Mouse (Mus musculus): ENCODE measurements around the gene Spin1. TPM values are rescaled to one million over a fixed set of nuclear protein-coding genes. Genes with fewer than 3 reads are reported as not detected.

Gene Spin1
- polyA plus RNA-seq, 1 experiment from 2014 or later = 110 TPM

- no peak overlapping the region for H3K4me2 ChIP-seq
- no peak overlapping the region for H3K9ac ChIP-seq
- DNase-seq = no peak
- no peaks in the 10 kb centered on the region for H3K4me1 ChIP-seq (ENCODE audit: insufficient read depth)
- WGBS = 93% methylated on average over 11 of the region's 11 CpGs
- ATAC-seq (ENCODE audit: insufficient read depth) = no peak
- H3K4me3 ChIP-seq (ENCODE audit: low read depth, low read length) = no peak overlapping the region
- no peak for TF ChIP-seq CTCF (IDR thresholded peaks at IDR 0.05; ENCODE audit: low read depth)
- H3K36me3 ChIP-seq (ENCODE audit: insufficient read depth) = no peaks in the 10 kb centered on the region
- no peak overlapping the region for H3K27ac ChIP-seq (ENCODE audit: low read depth)
- H3K9me3 ChIP-seq (ENCODE audit: low read depth, low read length) = no peaks in the 10 kb centered on the region
- H3K27me3 ChIP-seq (ENCODE audit: insufficient read depth, low read length) = no peaks in the 10 kb centered on the region
These were observed 14.7 kb upstream of the Spin1 start for GRCm38 (mm10) chr13:51085941-51086340.

DNA sequence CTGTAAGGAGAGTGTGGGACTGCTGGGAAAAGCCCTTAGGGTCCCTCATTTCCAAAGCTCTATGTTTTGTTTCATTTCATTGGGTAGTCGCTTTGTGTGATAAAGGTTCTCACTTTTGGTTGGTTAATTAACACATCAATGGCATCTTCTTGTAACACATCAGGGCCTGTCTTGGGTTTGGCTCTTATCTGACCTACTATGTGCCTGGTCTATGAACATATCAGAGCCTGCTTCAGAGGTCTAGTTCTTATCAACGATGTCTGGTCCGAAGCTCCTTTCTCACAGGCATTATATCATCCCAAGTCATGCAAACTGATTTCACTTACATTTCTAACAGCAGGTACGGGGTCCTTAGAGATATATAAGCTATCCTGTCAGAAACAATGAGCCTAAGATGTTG, 13.4 kb upstream of the Spin1 start:
- no peaks in the 10 kb centered on the region for H3K9me3 ChIP-seq (ENCODE audit: low read depth, low read length)
- no peak overlapping the region for H3K9ac ChIP-seq
- no peak for ATAC-seq (ENCODE audit: insufficient read depth)
- H3K4me1 ChIP-seq (ENCODE audit: insufficient read depth) = no peaks in the 10 kb centered on the region
- DNase-seq = no peak
- 82% methylated on average over 4 of the region's 4 CpGs for WGBS
- H3K4me2 ChIP-seq = no peak overlapping the region
- no peaks in the 10 kb centered on the region for H3K36me3 ChIP-seq (ENCODE audit: insufficient read depth)
- no peak overlapping the region for H3K27ac ChIP-seq (ENCODE audit: low read depth)
- TF ChIP-seq CTCF (IDR thresholded peaks at IDR 0.05; ENCODE audit: low read depth) = no peak
- no peaks in the 10 kb centered on the region for H3K27me3 ChIP-seq (ENCODE audit: insufficient read depth, low read length)
- no peak overlapping the region for H3K4me3 ChIP-seq (ENCODE audit: low read depth, low read length)

GRCm38 (mm10) chr13:51088207-51088606, 12.5 kb upstream of the Spin1 start:
- Histone ChIP-seq H3K4me1 (ENCODE audit: insufficient read depth) (no peaks in the 10 kb centered on the region), H3K36me3 (ENCODE audit: insufficient read depth) (no peaks in the 10 kb centered on the region), H3K9me3 (ENCODE audit: low read depth, low read length) (no peaks in the 10 kb centered on the region), H3K4me2 (no peak overlapping the region), H3K27me3 (ENCODE audit: insufficient read depth, low read length) (no peaks in the 10 kb centered on the region), H3K4me3 (ENCODE audit: low read depth, low read length) (no peak overlapping the region), H3K9ac (no peak overlapping the region), H3K27ac (ENCODE audit: low read depth) (no peak overlapping the region)
- ATAC-seq (ENCODE audit: insufficient read depth) (no peak), DNase-seq (no peak)
- 68% methylated on average over 4 of the region's 4 CpGs for WGBS
- no peak for TF ChIP-seq CTCF (IDR thresholded peaks at IDR 0.05; ENCODE audit: low read depth)

DNA sequence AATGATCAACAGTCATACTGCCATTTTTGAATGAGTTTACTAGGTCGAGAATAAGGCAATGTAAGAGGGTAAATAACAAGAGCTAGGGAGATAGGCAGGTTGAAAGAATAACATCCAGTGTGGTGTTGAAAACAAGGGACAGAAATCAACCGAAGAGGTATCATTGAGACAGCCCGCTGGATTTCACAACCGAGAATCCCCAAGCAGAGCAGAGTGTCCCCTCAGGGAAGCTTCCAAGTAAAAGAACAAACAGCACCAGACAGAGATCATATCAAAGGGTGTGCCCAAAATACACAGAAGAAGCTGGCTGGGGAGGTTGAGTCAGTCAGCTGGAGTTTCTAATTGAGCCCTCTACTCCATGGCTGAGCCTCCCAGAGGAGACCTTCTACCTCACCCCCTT, 11.6 kb upstream of the Spin1 start:
- no peak overlapping the region for H3K4me2 ChIP-seq
- no peak overlapping the region for H3K4me3 ChIP-seq (ENCODE audit: low read depth, low read length)
- H3K9me3 ChIP-seq (ENCODE audit: low read depth, low read length) = no peaks in the 10 kb centered on the region
- DNase-seq (no peak), ATAC-seq (ENCODE audit: insufficient read depth) (no peak)
- no peak overlapping the region for H3K27ac ChIP-seq (ENCODE audit: low read depth)
- no peaks in the 10 kb centered on the region for H3K27me3 ChIP-seq (ENCODE audit: insufficient read depth, low read length)
- no peaks in the 10 kb centered on the region for H3K36me3 ChIP-seq (ENCODE audit: insufficient read depth)
- H3K9ac ChIP-seq = no peak overlapping the region
- no peak for TF ChIP-seq CTCF (IDR thresholded peaks at IDR 0.05; ENCODE audit: low read depth)
- H3K4me1 ChIP-seq (ENCODE audit: insufficient read depth) = no peaks in the 10 kb centered on the region
- WGBS = 82% methylated on average over 4 of the region's 4 CpGs

- TF ChIP-seq CTCF (IDR thresholded peaks at IDR 0.05; ENCODE audit: low read depth) = no peak
- H3K9ac ChIP-seq = no peak overlapping the region
- H3K4me3 ChIP-seq (ENCODE audit: low read depth, low read length) = no peak overlapping the region
- no peaks in the 10 kb centered on the region for H3K4me1 ChIP-seq (ENCODE audit: insufficient read depth)
- ATAC-seq (ENCODE audit: insufficient read depth) = no peak
- 39% methylated on average over 5 of the region's 5 CpGs for WGBS
- H3K36me3 ChIP-seq (ENCODE audit: insufficient read depth) = no peaks in the 10 kb centered on the region
- DNase-seq = no peak
- H3K27ac ChIP-seq (ENCODE audit: low read depth) = no peak overlapping the region
- H3K9me3 ChIP-seq (ENCODE audit: low read depth, low read length) = no peaks in the 10 kb centered on the region
- H3K27me3 ChIP-seq (ENCODE audit: insufficient read depth, low read length) = no peaks in the 10 kb centered on the region
- no peak overlapping the region for H3K4me2 ChIP-seq
These were observed 10.5 kb upstream of the Spin1 start for GRCm38 (mm10) chr13:51090105-51090661.

DNA sequence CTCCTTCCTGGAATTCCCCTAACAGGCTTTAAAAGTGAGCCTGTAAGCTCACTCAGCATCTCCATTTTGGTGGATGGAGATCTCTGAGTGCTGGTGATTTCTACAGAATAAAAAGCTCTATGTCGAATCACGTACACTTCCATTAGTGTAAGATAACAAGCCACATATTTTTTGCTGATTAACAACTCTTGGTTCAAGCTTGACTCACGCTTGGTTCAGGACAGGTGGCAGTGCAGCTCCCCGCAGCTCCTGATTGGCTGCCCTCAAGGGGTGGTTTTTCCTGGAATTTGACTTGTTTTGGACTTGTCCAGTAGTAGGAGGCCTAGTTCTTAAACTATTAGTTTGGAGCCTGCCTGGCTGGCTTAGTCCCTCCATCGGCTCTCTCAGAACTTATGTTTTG, 7.2 kb upstream of the Spin1 start:
- ATAC-seq (ENCODE audit: insufficient read depth) (no peak), DNase-seq (no peak)
- no peak for TF ChIP-seq CTCF (IDR thresholded peaks at IDR 0.05; ENCODE audit: low read depth)
- no peak overlapping the region for H3K27ac ChIP-seq (ENCODE audit: low read depth)
- H3K9ac ChIP-seq = no peak overlapping the region
- H3K36me3 ChIP-seq (ENCODE audit: insufficient read depth) = no peaks in the 10 kb centered on the region
- 82% methylated on average over 5 of the region's 5 CpGs for WGBS
- H3K4me3 ChIP-seq (ENCODE audit: low read depth, low read length) = no peak overlapping the region
- no peaks in the 10 kb centered on the region for H3K27me3 ChIP-seq (ENCODE audit: insufficient read depth, low read length)
- H3K4me2 ChIP-seq = no peak overlapping the region
- H3K4me1 ChIP-seq (ENCODE audit: insufficient read depth) = no peaks in the 10 kb centered on the region
- H3K9me3 ChIP-seq (ENCODE audit: low read depth, low read length) = no peaks in the 10 kb centered on the region

GRCm38 (mm10) chr13:51094323-51095195, 6.1 kb upstream of the Spin1 start:
- no peak for DNase-seq
- Histone ChIP-seq H3K9ac (no peak overlapping the region), H3K4me1 (ENCODE audit: insufficient read depth) (peaks cover 5% of the 10 kb centered on the region; the same call in 1 of the 2 replicates), H3K4me3 (ENCODE audit: low read depth, low read length) (no peak overlapping the region), H3K4me2 (no peak overlapping the region), H3K27me3 (ENCODE audit: insufficient read depth, low read length) (no peaks in the 10 kb centered on the region), H3K36me3 (ENCODE audit: insufficient read depth) (no peaks in the 10 kb centered on the region), H3K27ac (ENCODE audit: low read depth) (no peak overlapping the region), H3K9me3 (ENCODE audit: low read depth, low read length) (no peaks in the 10 kb centered on the region)
- WGBS = 70% methylated on average over 16 of the region's 16 CpGs
- no peak for ATAC-seq (ENCODE audit: insufficient read depth)
- no peak for TF ChIP-seq CTCF (IDR thresholded peaks at IDR 0.05; ENCODE audit: low read depth)
